Mouse (Mus musculus) small intestine, adult 2 months (tissue): Measurements from ENCODE around the gene Irf2bp1. TPM values are rescaled to one million over a fixed set of nuclear protein-coding genes. Genes with fewer than 3 reads are reported as not detected.
A peak's percentile ranks its signal among the peaks of the same experiment; 100 is the strongest.

Experiments used
- H3K27ac ChIP-seq: fragments of 200-500 bp; 2 replicates; pipeline ENCODE4 v1.5.1; 2012; ENCODE audit warnings: low read depth, low read length, control low read depth, inconsistent platforms; ENCODE audit not compliant: insufficient read depth
- H3K27me3 ChIP-seq: fragments of 200-500 bp; 2 replicates; pipeline ENCODE4 v1.6.1; 2012; ENCODE audit warnings: mild to moderate bottlenecking, moderate library complexity, low read length, inconsistent platforms; ENCODE audit not compliant: control insufficient read depth, insufficient read depth
- H3K36me3 ChIP-seq: fragments of 200-500 bp; 2 replicates; pipeline ENCODE4 v1.6.1; 2012; ENCODE audit warnings: mild to moderate bottlenecking, low read length, control low read depth, inconsistent platforms; ENCODE audit not compliant: control insufficient read depth, insufficient read depth
- H3K4me1 ChIP-seq: fragments of 200-500 bp; 2 replicates; pipeline ENCODE4 v1.6.1; 2012; ENCODE audit warnings: low read length, inconsistent platforms, mixed read lengths; ENCODE audit not compliant: control insufficient read depth, insufficient read depth, insufficient read length
- H3K4me3 ChIP-seq: fragments of 200-500 bp; 2 replicates; pipeline ENCODE4 v1.5.1; 2012; ENCODE audit warnings: low read depth, mild to moderate bottlenecking, control low read depth, inconsistent platforms, low read length, moderate library complexity
- CTCF ChIP-seq: fragments of 200-500 bp; IDR thresholded peaks from 2 replicates; pipeline ENCODE4 v1.5.1; 2012; ENCODE audit warnings: low read depth, mild to moderate bottlenecking, control low read depth, inconsistent platforms, low read length, moderate library complexity, mixed read lengths; ENCODE audit not compliant: insufficient replicate concordance, insufficient read length; ENCODE audit errors: extremely low read depth
- POLR2A ChIP-seq: fragments of 200-500 bp; IDR thresholded peaks from 2 replicates; pipeline ENCODE4 v1.6.1; 2012; ENCODE audit warnings: low read depth, mild to moderate bottlenecking, control low read depth, inconsistent platforms, low read length, moderate library complexity
- WGBS: fragments of 180-500 bp; shearing (Covaris S2); methylation state at CpG from one replicate; pipeline ENCODE4 v1.1.7; 2018; 5-methylcytosine and 5-hydroxymethylcytosine counted together
- polyA plus RNA-seq: library from polyadenylated mRNA; depleted of rRNA; stranded (reverse); fragments of >200 nt; gene quantifications from 2 replicates; pipeline ENCODE4 v1.2.3, GENCODE M21; 2012

The Irf2bp1 gene
- polyA plus RNA-seq, 1 experiment: 25.8 TPM

DNA sequence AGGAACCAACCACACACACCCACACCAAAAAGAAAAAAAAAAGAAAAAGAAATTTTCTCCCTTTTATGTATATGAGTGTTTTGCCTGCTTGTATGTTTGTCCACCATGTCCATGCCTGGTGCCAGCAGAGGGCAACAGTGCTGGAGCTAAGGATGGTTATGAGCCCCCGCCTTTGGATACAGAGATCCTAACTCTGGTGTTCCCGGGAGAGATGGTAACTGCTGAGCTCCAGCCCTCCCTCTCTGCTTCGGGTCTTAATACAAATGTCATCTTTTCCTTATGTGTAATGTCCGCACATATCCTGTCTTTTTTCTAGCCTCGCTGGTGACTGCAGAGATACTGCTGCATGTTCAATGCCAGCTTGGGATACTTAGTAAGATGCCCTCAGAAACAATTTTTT is 13.8 kb upstream of the Irf2bp1 start:
- H3K36me3 ChIP-seq: no peaks in the 10 kb centered on the region
- TF ChIP-seq CTCF (no peak), POLR2A (no peak)
- H3K27ac ChIP-seq: no peak overlapping the region
- 17% methylated on average over 5 of the region's 5 CpGs for WGBS
- H3K4me3 ChIP-seq: no peak overlapping the region
- H3K27me3 ChIP-seq: peaks cover 10% of the 10 kb centered on the region
- H3K4me1 ChIP-seq: peaks cover 9% of the 10 kb centered on the region

DNA sequence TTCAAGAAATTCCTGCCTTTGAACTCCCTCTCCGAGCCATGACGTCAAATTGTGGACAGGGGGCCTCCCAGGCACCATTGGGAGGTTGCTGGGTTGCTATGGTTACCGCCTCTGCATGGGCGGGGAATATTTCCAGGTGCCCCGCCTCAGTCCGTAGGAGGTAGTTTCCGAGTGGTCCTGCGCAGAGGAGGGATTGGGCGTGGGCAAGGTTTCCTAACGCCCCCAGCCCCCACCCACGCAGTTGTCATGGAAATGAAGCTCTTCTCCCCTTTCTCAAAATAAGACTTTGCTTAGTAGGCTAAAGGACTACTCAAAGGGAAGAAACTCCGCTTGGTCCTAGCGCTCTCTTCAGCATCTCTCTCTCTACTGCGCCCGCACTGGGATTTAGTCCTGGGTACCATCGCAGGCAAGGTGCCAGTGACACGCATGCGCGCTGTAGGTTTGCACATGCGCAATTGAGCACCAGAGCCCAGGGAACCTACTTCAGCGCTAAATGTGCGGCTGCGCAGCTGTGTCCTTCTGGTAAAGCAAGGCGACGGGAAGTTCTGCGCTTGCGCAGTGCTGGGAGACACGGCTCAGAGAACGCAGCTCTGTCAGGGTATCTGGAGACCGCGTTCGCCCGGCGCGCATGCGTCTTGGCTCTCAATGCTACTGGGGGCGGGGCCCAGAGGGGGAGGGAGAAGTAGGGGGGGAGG is 13.1 kb upstream of the Irf2bp1 start, which contains the start of gene Mypop:
Gene Mypop, plus strand, starts transcription at position 645 of the 695 bp plus-strand sequence.
- H3K4me3 ChIP-seq: peak within 1 kb of the TSS; percentile 56
- H3K27ac ChIP-seq: no peak within 1 kb of the TSS
- H3K4me1 ChIP-seq: peaks cover 9% of the 10 kb centered on the region
- TF ChIP-seq CTCF (peak; percentile 16; the same call in 1 of the 2 replicates), POLR2A (no peak)
- WGBS: under 1% methylated on average over 37 of the region's 37 CpGs
- H3K36me3 ChIP-seq: no peaks in the 10 kb centered on the region
- H3K27me3 ChIP-seq: peaks cover 10% of the 10 kb centered on the region

DNA sequence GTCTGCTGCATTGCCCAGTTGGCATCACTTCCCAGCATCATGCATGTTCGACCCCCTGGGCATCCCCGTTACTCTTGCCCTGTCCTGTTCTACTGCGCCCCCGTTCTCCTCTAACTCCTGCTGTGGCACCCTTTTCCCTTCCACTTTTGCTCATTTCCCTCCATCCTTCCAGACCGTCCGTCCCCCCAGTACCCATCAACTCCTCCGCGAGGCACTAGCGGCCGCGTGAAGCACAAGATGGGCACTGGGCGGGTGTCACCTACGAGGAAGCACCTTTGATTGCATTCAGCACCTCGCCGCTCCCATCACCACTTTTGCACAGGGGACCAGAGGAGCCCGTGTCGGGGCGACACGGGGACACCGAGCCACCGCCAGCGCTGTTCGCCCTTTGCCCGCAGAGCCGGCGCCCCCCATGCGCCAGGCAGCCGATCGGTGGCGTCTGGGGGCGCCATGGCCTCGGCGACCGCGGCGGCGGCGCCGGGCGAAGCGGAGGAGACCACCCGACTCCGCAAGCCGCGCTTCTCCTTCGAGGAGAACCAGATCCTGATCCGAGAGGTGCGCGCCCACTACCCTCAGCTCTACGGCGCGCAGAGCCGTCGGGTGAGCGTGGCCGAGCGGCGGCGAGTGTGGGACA is 12.1 kb upstream of the Irf2bp1 start:
- Histone ChIP-seq H3K4me1 (peaks cover 9% of the 10 kb centered on the region), H3K36me3 (no peaks in the 10 kb centered on the region), H3K4me3 (peak overlapping the region; percentile 56), H3K27ac (no peak overlapping the region), H3K27me3 (peaks cover 10% of the 10 kb centered on the region)
- TF ChIP-seq POLR2A (no peak), CTCF (no peak)
- 2% methylated on average over 59 of the region's 59 CpGs for WGBS

DNA sequence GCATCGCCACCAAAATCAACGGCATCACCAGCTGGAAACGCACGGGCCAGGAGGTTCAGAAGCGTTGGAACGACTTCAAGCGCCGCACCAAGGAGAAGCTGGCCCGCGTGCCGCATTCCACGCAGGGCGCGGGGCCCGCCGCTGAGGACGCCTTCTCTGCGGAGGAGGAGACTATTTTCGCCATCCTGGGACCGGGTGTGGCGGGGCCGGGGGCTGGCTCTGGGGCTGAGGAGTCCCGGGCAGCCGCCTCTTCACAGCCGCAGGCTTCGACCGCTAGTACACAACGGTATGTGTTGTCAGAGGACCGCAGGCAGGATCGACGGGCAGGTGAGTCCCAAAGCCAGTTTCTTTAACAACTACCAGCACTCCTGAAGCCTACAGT is 11.6 kb upstream of the Irf2bp1 start:
- Histone ChIP-seq H3K36me3 (no peaks in the 10 kb centered on the region), H3K27me3 (peaks cover 10% of the 10 kb centered on the region), H3K27ac (no peak overlapping the region), H3K4me1 (peaks cover 9% of the 10 kb centered on the region), H3K4me3 (peak overlapping the region; percentile 56)
- WGBS: 5% methylated on average over 31 of the region's 31 CpGs
- TF ChIP-seq POLR2A (no peak), CTCF (no peak)

DNA sequence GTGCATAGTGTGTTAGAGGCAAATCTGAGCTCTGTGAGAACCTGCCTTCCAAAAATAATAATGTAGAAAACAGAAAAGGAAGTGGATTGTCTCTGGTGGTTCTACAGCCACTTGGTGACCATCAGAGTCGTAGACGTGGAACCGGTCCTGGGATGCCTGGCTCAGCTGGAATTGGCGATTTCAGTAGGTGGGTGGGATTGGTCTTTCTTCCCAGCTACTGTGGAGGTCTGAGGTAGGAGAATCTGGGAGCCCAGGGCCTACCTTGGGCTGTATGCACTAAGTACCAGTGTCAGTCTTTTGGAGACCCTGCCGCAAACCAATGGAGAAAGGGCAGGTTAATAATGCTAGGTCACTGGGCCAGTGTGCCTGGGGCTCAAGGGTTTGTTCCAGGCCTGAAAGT is 10.8 kb upstream of the Irf2bp1 start:
- Histone ChIP-seq H3K4me1 (peaks cover 9% of the 10 kb centered on the region), H3K27ac (no peak overlapping the region), H3K36me3 (no peaks in the 10 kb centered on the region), H3K4me3 (no peak overlapping the region), H3K27me3 (peaks cover 8% of the 10 kb centered on the region)
- TF ChIP-seq POLR2A (no peak), CTCF (no peak)
- WGBS: 96% methylated on average over 5 of the region's 5 CpGs

DNA sequence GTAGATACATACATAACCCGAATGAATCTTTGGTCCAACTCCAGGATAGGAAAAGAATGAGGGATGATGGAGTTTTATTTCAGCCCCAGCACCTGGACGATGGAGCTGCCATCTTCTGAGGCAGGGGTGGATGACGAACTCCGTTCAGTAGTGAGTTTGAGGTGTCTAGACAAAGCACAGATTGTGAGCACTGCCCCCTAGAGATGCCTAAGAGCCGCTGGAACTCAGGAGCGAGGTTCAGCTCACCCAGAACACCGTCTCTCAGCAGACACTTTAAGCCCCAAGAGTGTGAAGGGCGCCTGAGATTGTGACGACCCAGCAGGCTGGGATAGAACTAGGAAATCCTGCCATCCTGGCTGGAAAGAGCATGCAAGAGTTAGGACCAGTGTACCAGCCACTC is 5.0 kb upstream of the Irf2bp1 start:
- Histone ChIP-seq H3K27ac (no peak overlapping the region), H3K4me1 (peaks cover 10% of the 10 kb centered on the region), H3K27me3 (no peaks in the 10 kb centered on the region), H3K36me3 (no peaks in the 10 kb centered on the region), H3K4me3 (no peak overlapping the region)
- TF ChIP-seq POLR2A (no peak), CTCF (no peak)
- 42% methylated on average over 9 of the region's 9 CpGs for WGBS

DNA sequence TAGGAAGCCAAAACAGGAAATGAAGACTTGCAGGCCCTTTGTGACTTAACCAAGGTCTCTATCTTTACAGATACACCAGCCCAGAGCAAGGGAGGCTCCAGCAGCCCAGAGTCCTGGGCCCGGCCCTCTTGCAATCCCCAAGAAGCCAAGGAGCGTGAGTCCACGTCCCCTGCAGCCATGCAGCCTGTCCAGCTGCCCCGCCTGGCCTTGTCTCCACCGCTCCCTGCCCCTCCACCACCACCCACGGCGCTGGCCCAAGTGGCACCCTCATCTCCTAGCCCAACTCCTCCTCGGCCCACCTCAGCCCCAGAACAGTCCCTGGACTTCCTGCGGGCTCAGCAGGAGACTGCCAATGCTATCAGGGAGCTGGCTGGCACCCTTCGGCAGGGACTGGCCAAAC is 3.4 kb upstream of the Irf2bp1 start:
- H3K27ac ChIP-seq: no peak overlapping the region

More for the DNA sequence above, 3.4 kb upstream of the Irf2bp1 start:
- H3K27me3 ChIP-seq: no peaks in the 10 kb centered on the region
- WGBS: 59% methylated on average over 10 of the region's 10 CpGs
- H3K4me3 ChIP-seq: peak overlapping the region; percentile 63
- peaks cover 1% of the 10 kb centered on the region; the same call in 1 of the 2 replicates for H3K36me3 ChIP-seq
- H3K4me1 ChIP-seq: peaks cover 21% of the 10 kb centered on the region
- TF ChIP-seq POLR2A: no peak
- TF ChIP-seq CTCF: no peak
